Mouse (Mus musculus) liver, postnatal 0 days (tissue): Measurements from ENCODE around the gene Slit3.

ENCODE experiments used
- CTCF ChIP-seq: sonication (generic); IDR thresholded peaks from 2 replicates; pipeline ENCODE4 v1.5.1; 2016; ENCODE audit warnings: antibody characterized with exemption, low read depth
- EP300 ChIP-seq: IDR thresholded peaks from 2 replicates; pipeline ENCODE4 v1.6.1; 2016; ENCODE audit warnings: antibody characterized with exemption, low read depth, mild to moderate bottlenecking

DNA sequence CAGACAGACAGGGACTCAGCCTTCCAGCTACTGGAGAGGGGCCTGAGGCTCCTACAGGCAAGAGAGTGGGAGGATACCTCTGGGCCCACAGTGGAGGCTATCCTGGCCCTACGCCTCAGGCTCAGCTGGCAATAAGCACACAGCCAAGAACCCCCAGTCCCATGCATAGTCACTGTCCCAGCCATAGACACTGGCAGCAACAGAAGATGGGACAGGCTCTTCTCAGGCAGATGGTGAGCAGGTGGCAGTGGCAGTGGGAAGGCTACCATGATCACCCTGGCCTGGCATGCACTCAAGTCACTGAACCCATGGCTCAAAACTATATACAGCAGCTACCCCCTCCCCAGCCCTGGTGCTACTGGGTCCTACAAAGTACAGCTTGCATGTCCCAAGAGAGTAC, 547.7 kb downstream of the Slit3 start:
- TF ChIP-seq CTCF (no peak), EP300 (no peak)
